Mouse (Mus musculus): Measurements from ENCODE around the gene Prmt3. TPM values are rescaled to one million over a fixed set of nuclear protein-coding genes. Genes with fewer than 3 reads are reported as not detected.

Gene Prmt3
- 111 and 112 TPM in 2 replicates for total RNA-seq (2014; fragmentation: Nextera tagmentation)
- 76.4 and 78.5 TPM in 2 replicates for total RNA-seq (2017)
- polyA plus RNA-seq (2012), result 113 and 128 TPM in 2 replicates

- H3K4me3 ChIP-seq (ENCODE audit: low read depth, low read length), result peak within 1 kb of the TSS; percentile 86
- peak; percentile 87 for DNase-seq (ENCODE audit: low spot score)
- H3K4me1 ChIP-seq (ENCODE audit: insufficient read depth, low read depth, low read length), result peaks cover 41% of the 10 kb centered on the region
- H3K9me3 ChIP-seq (replicated peaks), result no peaks in the 10 kb centered on the region
- peaks cover 72% of the 10 kb centered on the region for H3K36me3 ChIP-seq (replicated peaks)
- peak; percentile 68 for ATAC-seq (ENCODE audit: extremely low read depth, insufficient number of reproducible peaks, low FRiP score, poor library complexity, severe bottlenecking)
- TF ChIP-seq CTCF (IDR thresholded peaks at IDR 0.05; ENCODE audit: low read depth, low read length), result peak; percentile 93
- TF ChIP-seq GATA1 (IDR thresholded peaks at IDR 0.05; ENCODE audit: borderline replicate concordance, low read length), result no peak
- H3K27me3 ChIP-seq (ENCODE audit: insufficient read depth, low read length), result no peaks in the 10 kb centered on the region
These were observed at the start of gene Prmt3 for GRCm38 (mm10) chr7:49778114-49778901. Prmt3 (plus strand) TSS chr7:49778346.

GRCm38 (mm10) chr7:49734342-49734741, 43.8 kb upstream of the Prmt3 start:
- Histone ChIP-seq H3K4me3 (ENCODE audit: low read depth, low read length) (no peak overlapping the region), H3K36me3 (replicated peaks) (no peaks in the 10 kb centered on the region), H3K4me1 (ENCODE audit: insufficient read depth, low read depth, low read length) (no peaks in the 10 kb centered on the region), H3K9me3 (replicated peaks) (no peaks in the 10 kb centered on the region), H3K27me3 (ENCODE audit: insufficient read depth, low read length) (no peaks in the 10 kb centered on the region)
- no peak for DNase-seq (ENCODE audit: low spot score)
- TF ChIP-seq GATA1 (IDR thresholded peaks at IDR 0.05; ENCODE audit: borderline replicate concordance, low read length), result no peak
- no peak for TF ChIP-seq GATA2 (IDR thresholded peaks at IDR 0.05; ENCODE audit: borderline replicate concordance, low read depth, low read length)
- TF ChIP-seq CTCF (IDR thresholded peaks at IDR 0.05; ENCODE audit: low read depth, low read length), result no peak
- no peak for TF ChIP-seq POLR2AphosphoS5 (IDR thresholded peaks at IDR 0.05; ENCODE audit: insufficient replicate concordance, low read depth, low read length)
- TF ChIP-seq TAL1 (conservative IDR thresholded peaks at IDR 0.05; ENCODE audit: low read depth, low read length), result no peak
- ATAC-seq (ENCODE audit: extremely low read depth, insufficient number of reproducible peaks, low FRiP score, poor library complexity, severe bottlenecking), result no peak

- TF ChIP-seq CTCF (IDR thresholded peaks at IDR 0.05; ENCODE audit: low read depth, low read length) (no peak), GATA2 (IDR thresholded peaks at IDR 0.05; ENCODE audit: borderline replicate concordance, low read depth, low read length) (no peak), TAL1 (conservative IDR thresholded peaks at IDR 0.05; ENCODE audit: low read depth, low read length) (no peak), POLR2AphosphoS5 (IDR thresholded peaks at IDR 0.05; ENCODE audit: insufficient replicate concordance, low read depth, low read length) (no peak), GATA1 (IDR thresholded peaks at IDR 0.05; ENCODE audit: borderline replicate concordance, low read length) (no peak)
- Histone ChIP-seq H3K4me3 (ENCODE audit: low read depth, low read length) (no peak overlapping the region), H3K27me3 (ENCODE audit: insufficient read depth, low read length) (0 out of 2 replicates have a peak, but pooled peaks cover 3% of the 10 kb centered on the region), H3K36me3 (replicated peaks) (no peaks in the 10 kb centered on the region), H3K4me1 (ENCODE audit: insufficient read depth, low read depth, low read length) (no peaks in the 10 kb centered on the region), H3K9me3 (replicated peaks) (no peaks in the 10 kb centered on the region)
- DNase-seq (ENCODE audit: low spot score) (no peak), ATAC-seq (ENCODE audit: extremely low read depth, insufficient number of reproducible peaks, low FRiP score, poor library complexity, severe bottlenecking) (no peak)
These were observed 38.7 kb upstream of the Prmt3 start for GRCm38 (mm10) chr7:49739448-49739847.

GRCm38 (mm10) chr7:49741474-49741873, 36.7 kb upstream of the Prmt3 start:
- ATAC-seq (ENCODE audit: extremely low read depth, insufficient number of reproducible peaks, low FRiP score, poor library complexity, severe bottlenecking) (no peak), DNase-seq (ENCODE audit: low spot score) (no peak)
- Histone ChIP-seq H3K4me3 (ENCODE audit: low read depth, low read length) (no peak overlapping the region), H3K9me3 (replicated peaks) (no peaks in the 10 kb centered on the region), H3K4me1 (ENCODE audit: insufficient read depth, low read depth, low read length) (no peaks in the 10 kb centered on the region), H3K36me3 (replicated peaks) (no peaks in the 10 kb centered on the region), H3K27me3 (ENCODE audit: insufficient read depth, low read length) (0 out of 2 replicates have a peak, but pooled peaks cover 3% of the 10 kb centered on the region)
- no peak for TF ChIP-seq POLR2AphosphoS5 (IDR thresholded peaks at IDR 0.05; ENCODE audit: insufficient replicate concordance, low read depth, low read length)
- TF ChIP-seq GATA2 (IDR thresholded peaks at IDR 0.05; ENCODE audit: borderline replicate concordance, low read depth, low read length), result no peak
- TF ChIP-seq CTCF (IDR thresholded peaks at IDR 0.05; ENCODE audit: low read depth, low read length), result no peak
- no peak for TF ChIP-seq TAL1 (conservative IDR thresholded peaks at IDR 0.05; ENCODE audit: low read depth, low read length)
- TF ChIP-seq GATA1 (IDR thresholded peaks at IDR 0.05; ENCODE audit: borderline replicate concordance, low read length), result no peak

- Histone ChIP-seq H3K27me3 (ENCODE audit: insufficient read depth, low read length) (0 out of 2 replicates have a peak, but pooled peaks cover 3% of the 10 kb centered on the region), H3K4me3 (ENCODE audit: low read depth, low read length) (no peak overlapping the region), H3K4me1 (ENCODE audit: insufficient read depth, low read depth, low read length) (no peaks in the 10 kb centered on the region), H3K9me3 (replicated peaks) (no peaks in the 10 kb centered on the region), H3K36me3 (replicated peaks) (no peaks in the 10 kb centered on the region)
- TF ChIP-seq POLR2AphosphoS5 (IDR thresholded peaks at IDR 0.05; ENCODE audit: insufficient replicate concordance, low read depth, low read length) (no peak), CTCF (IDR thresholded peaks at IDR 0.05; ENCODE audit: low read depth, low read length) (no peak), TAL1 (conservative IDR thresholded peaks at IDR 0.05; ENCODE audit: low read depth, low read length) (no peak), GATA1 (IDR thresholded peaks at IDR 0.05; ENCODE audit: borderline replicate concordance, low read length) (no peak), GATA2 (IDR thresholded peaks at IDR 0.05; ENCODE audit: borderline replicate concordance, low read depth, low read length) (no peak)
- ATAC-seq (ENCODE audit: extremely low read depth, insufficient number of reproducible peaks, low FRiP score, poor library complexity, severe bottlenecking) (no peak), DNase-seq (ENCODE audit: low spot score) (no peak)
These were observed 36.2 kb upstream of the Prmt3 start for GRCm38 (mm10) chr7:49741923-49742322.

GRCm38 (mm10) chr7:49751148-49751547, 27.0 kb upstream of the Prmt3 start:
- TF ChIP-seq TAL1 (conservative IDR thresholded peaks at IDR 0.05; ENCODE audit: low read depth, low read length) (no peak), POLR2AphosphoS5 (IDR thresholded peaks at IDR 0.05; ENCODE audit: insufficient replicate concordance, low read depth, low read length) (no peak), CTCF (IDR thresholded peaks at IDR 0.05; ENCODE audit: low read depth, low read length) (peak; percentile 75), GATA1 (IDR thresholded peaks at IDR 0.05; ENCODE audit: borderline replicate concordance, low read length) (no peak), GATA2 (IDR thresholded peaks at IDR 0.05; ENCODE audit: borderline replicate concordance, low read depth, low read length) (no peak)
- Histone ChIP-seq H3K27me3 (ENCODE audit: insufficient read depth, low read length) (peaks cover 4% of the 10 kb centered on the region; the same call in 1 of the 2 replicates), H3K36me3 (replicated peaks) (no peaks in the 10 kb centered on the region), H3K4me1 (ENCODE audit: insufficient read depth, low read depth, low read length) (peaks cover 18% of the 10 kb centered on the region), H3K9me3 (replicated peaks) (no peaks in the 10 kb centered on the region), H3K4me3 (ENCODE audit: low read depth, low read length) (no peak overlapping the region)
- DNase-seq (ENCODE audit: low spot score), result no peak
- no peak for ATAC-seq (ENCODE audit: extremely low read depth, insufficient number of reproducible peaks, low FRiP score, poor library complexity, severe bottlenecking)
